Mouse (Mus musculus) bone marrow macrophage, adult 2 months (primary cell): ENCODE measurements around the gene Kcnip1.

Experiments used
- CTCF ChIP-seq: IDR thresholded peaks from 2 replicates; pipeline ENCODE4 v1.5.1; 2012; ENCODE audit warnings: low read depth, mild to moderate bottlenecking, low read length, moderate library complexity
- POLR2A ChIP-seq: IDR thresholded peaks from 2 replicates; pipeline ENCODE4 v1.6.1; 2012; ENCODE audit warnings: mild to moderate bottlenecking, low read depth, low read length, borderline replicate concordance

GRCm38 (mm10) chr11:34002593-34002965, 9.6 kb upstream of the Kcnip1 start:
- TF ChIP-seq CTCF (no peak), POLR2A (no peak)
